Mouse (Mus musculus) neural tube, postnatal 0 days (tissue): ENCODE data around the gene Il12b. TPM values are rescaled to one million over a fixed set of nuclear protein-coding genes. Genes with fewer than 3 reads are reported as not detected.

Source experiments
- polyA plus RNA-seq: library from polyadenylated mRNA; unstranded; fragments of >200 nt; fragmentation: Nextera tagmentation; extraction: Ambion mirVana; gene quantifications from 2 replicates; pipeline ENCODE4 v1.2.1, GENCODE M21; 2015

The Il12b gene
- 0.13 TPM in 1 of 2 replicates, not detected in the other for polyA plus RNA-seq

DNA sequence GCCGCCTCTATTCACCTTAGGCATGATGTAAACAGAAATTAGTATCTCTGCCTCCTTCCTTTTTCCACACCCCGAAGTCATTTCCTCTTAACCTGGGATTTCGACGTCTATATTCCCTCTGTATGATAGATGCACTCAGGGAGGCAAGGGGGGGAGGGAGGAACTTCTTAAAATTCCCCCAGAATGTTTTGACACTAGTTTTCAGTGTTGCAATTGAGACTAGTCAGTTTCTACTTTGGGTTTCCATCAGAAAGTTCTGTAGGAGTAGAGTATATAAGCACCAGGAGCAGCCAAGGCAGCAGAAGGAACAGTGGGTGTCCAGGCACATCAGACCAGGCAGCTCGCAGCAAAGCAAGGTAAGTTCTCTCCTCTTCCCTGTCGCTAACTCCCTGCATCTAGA lies at the start of gene Il12b:
TSS of gene Il12b (plus strand) at position 301 of the 400 bp plus-strand sequence.

Other genes with a start within 250 kb of the Il12b start
- gene Ublcp1, start 70.4 kb downstream of the Il12b start, polyA plus RNA-seq, result 58.3 and 60.6 TPM in 2 replicates
- 100 and 101 TPM in 2 replicates for gene Rnf145, start 118.9 kb downstream of the Il12b start, polyA plus RNA-seq
- 125 and 138 TPM in 2 replicates for gene Ebf1, start 217.3 kb downstream of the Il12b start, polyA plus RNA-seq